Mouse (Mus musculus): Measurements from ENCODE around the gene Ypel2.
A peak's percentile ranks its signal among the peaks of the same experiment; 100 is the strongest.
"Not testable (repeated sequence)": the region's sequence is repeated elsewhere in the genome, so short reads cannot be mapped to it uniquely, and the experiment has no call there.

The Ypel2 gene

DNA sequence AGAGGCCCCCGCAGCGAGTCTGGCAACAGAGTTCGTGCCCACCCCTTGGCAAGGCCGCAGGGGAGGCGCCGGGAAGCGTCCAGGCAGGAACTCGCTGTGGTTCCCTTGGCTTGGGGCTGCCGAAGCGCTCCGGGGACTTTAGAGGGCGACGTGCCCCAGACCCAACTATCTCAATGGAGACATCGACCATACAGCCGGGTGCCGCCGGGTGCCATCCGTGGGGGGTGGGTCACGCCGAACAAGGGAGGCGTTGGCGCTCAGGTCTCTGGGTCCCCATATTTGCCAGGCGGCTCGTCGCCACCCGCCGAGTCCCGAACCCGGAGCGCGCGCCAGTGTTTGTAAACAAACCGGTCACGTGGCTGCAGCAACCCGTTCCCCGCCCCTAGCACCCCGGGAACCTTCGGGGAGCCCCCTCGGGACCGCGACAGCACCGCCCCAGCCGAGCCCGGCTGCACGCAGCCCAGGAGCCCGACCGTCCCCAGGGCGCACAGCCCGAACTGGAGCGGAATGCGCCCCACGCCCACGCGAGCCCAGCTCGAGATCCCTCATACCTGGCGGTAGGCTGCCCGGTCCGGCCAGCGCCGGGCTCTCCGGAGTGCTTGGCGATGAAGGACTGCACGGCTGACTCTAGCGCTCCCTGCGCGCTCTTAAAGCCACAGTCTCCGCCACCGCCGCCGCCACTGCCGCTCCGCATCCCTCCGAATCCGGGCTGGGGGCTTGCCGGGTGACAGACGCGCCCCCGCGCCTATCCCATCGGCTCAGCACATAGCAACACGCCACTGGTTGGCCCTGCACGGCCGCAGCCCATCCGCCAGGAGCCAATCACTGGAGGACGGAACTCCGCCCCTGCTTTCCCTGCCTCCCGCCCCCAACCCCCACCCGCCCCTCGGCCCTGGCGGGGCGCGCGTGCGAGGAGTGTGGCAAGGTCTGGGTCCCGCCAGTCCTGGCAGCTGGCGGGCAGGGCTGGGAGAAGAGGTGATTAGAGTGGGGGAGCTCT is at the start of gene Ypel2:
TSS of gene Ypel2 (minus strand) at position 667 of the 997 bp plus-strand sequence.
- DNase-seq (ENCODE audit: low spot score in 2 of 2) = peak; percentile 95 to 98

- DNase-seq (ENCODE audit: low spot score in 2 of 2) = no peak
These were observed 49.5 kb upstream of the Ypel2 start for GRCm38 (mm10) chr11:87043052-87043451.

- DNase-seq (ENCODE audit: low spot score in 2 of 2) = no peak
These were observed 45.9 kb upstream of the Ypel2 start for GRCm38 (mm10) chr11:87039307-87039963.

DNA sequence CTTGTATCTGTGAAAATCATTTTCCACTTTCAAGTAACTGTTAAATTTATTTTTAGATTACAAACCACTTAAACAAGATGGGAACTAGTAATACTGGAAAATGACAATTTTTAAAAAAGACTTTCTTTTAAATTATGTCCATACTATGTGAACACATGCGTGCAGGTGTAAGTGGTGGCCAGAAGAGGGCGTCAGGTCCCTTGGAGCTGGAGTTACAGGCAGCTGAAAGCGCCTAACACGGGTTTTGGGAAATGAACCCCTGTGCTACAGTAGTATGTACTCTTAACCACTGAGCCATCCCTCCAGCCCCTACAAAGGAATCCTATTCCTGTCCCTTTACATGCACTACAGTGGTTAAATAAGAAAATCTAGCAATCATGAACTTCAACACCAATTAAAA is 42.7 kb upstream of the Ypel2 start:
- peak in 1 of 2 experiments; percentile 16 for DNase-seq (ENCODE audit: low spot score in 2 of 2)

GRCm38 (mm10) chr11:87028212-87028611 is 34.7 kb upstream of the Ypel2 start:
- no peak for DNase-seq (ENCODE audit: low spot score in 2 of 2)

DNA sequence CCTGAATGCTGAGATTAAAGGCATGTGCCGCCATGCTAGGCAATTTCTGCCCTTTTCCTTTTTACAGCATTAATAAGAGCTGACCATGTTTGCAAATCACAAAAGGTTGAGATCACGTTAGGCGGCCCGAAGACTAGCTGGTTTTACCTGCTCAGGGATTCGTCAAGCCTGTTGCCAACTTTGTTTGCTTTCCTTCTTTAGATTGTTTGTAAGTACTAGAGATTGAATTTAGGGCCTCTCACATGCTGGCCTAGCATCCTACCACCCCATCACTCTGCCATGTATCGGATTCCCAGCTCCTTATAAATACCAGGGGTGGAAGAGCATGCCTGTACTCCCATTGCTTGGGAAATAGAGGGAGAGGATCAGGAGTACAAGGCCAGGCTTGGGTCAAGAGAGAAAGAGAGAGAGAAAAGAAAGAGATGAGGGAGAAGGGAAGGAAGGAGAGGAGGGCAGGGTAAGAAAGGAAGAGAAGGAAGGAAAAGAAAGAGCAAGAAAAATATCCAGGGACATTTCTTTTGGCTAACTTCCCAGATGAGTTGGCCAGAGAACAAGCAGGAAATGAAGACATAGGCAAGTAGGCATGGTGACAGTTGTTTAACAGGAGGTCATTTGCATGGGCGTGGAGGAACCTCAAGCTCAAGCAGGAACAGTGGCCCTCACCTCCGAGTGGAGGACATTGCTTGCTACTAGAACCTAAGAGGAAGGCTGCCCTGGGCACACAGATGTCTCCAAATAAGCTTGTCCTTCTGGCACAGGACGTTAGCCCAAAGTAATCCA is 32.8 kb upstream of the Ypel2 start:
- no peak for DNase-seq (ENCODE audit: low spot score in 2 of 2)

DNA sequence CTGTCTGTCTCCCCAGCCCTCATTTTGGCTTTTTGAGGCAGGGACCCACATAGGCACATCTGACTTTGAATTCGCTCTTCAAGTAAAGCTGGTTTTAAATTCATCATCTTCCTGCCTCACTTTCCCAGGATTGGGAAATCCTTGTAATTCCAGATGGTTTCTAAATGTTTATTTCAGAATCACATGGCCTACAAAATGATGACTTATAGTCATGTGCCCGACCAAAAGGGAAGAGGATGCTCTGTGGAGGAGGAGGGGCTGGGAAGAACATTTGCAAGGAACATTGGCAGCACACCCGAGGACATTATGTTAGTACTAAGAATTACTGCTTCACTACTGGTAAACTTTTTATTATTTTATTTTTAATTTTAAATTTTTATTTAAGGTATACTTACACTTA is 31.8 kb upstream of the Ypel2 start:
- no peak for DNase-seq (ENCODE audit: low spot score in 2 of 2)

- DNase-seq (ENCODE audit: low spot score in 2 of 2) = not testable (repeated sequence)
These were observed 29.7 kb upstream of the Ypel2 start for GRCm38 (mm10) chr11:87023240-87023639.

GRCm38 (mm10) chr11:87022765-87023164 is 29.3 kb upstream of the Ypel2 start:
- DNase-seq (ENCODE audit: low spot score in 2 of 2) = no peak

DNA sequence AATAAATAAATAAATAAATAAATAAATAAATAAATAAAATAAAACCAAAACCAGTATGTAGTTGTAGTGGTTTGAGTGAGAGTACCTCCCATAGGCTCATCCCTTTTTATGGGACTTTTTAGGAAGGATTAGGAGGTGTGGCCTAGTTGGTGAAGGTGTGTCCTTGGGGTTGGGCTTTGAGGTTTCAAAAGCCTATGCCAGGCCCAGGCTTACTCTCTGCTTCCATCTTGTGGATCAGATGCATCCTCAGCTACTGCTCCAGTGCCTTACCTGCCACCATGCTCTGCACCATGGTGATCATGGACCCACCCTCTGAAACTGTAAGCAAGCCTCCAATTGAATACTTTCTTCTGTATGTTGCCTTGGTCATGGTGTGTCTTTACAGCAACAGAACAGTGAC is 28.0 kb upstream of the Ypel2 start:
- DNase-seq (ENCODE audit: low spot score in 2 of 2) = no peak

DNA sequence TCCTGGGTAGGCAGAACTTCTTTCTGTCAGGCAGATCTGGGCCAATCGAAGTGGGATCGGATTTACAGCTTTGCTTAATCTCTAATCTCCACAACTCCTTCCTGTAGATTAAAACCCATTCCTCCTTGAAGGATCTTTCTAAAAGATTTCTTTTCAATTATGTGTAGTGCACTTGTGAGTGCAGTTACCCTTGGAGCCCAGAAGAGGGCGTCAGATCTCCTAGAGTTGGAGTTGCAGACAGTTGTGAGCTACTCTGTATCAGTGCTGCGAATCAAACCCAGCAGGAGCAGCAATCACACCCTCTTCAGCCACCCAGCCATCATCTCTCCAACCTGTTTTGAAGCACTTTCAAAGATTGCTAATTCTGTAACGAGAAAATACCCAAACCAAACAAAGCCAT is 26.9 kb upstream of the Ypel2 start:
- DNase-seq (ENCODE audit: low spot score in 2 of 2) = no peak

GRCm38 (mm10) chr11:87019431-87019830 is 25.9 kb upstream of the Ypel2 start:
- no peak for DNase-seq (ENCODE audit: low spot score in 2 of 2)

DNA sequence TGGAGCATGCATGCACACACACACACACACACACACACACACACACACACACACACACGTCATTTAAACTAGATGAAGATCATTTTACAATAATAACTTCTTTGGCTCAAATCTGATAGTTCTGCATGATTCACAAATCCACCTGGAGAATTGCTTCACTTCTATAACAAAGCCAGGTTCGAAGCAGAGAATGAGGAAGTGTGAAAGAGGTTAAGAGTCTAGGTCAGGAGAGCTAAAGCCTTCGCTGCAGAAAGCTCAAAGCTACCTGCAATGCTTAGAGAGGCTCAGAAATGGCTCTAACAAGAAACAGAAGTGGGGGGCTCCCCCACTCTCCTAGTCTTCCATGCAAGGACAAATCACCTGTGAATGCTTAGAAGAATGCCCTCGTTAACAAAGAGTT is 24.6 kb upstream of the Ypel2 start:
- DNase-seq (ENCODE audit: low spot score in 2 of 2) = no peak

GRCm38 (mm10) chr11:87015691-87016090 is 22.2 kb upstream of the Ypel2 start:
- DNase-seq (ENCODE audit: low spot score in 2 of 2) = no peak

DNA sequence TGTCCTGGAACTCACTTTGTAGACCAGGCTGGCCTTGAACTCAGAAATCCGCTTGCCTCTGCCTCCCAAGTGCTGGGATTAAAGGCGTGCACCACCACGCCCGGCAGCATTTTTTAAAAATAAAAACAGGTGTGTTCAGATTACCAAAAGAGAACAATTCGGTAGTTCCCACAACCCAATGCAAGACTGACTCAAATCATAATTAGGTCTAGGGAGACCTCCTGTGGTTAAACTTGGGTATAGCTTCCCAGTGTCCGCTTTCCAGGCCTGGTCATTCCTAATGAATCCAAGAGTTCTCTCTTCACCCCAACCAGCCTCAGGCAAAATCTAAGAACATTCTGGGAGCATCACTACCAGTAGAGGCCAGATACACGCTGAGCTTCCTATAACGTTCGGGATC is 17.0 kb upstream of the Ypel2 start:
- peak in 1 of 2 experiments; percentile 45 for DNase-seq (ENCODE audit: low spot score in 2 of 2)

- no peak for DNase-seq (ENCODE audit: low spot score in 2 of 2)
These were observed 13.9 kb upstream of the Ypel2 start for GRCm38 (mm10) chr11:87007371-87007770.

- DNase-seq (ENCODE audit: low spot score in 2 of 2) = no peak
These were observed 11.7 kb upstream of the Ypel2 start for GRCm38 (mm10) chr11:87004960-87005755.

- DNase-seq (ENCODE audit: low spot score in 2 of 2) = no peak
These were observed 8.7 kb upstream of the Ypel2 start for GRCm38 (mm10) chr11:87002078-87002829.

DNA sequence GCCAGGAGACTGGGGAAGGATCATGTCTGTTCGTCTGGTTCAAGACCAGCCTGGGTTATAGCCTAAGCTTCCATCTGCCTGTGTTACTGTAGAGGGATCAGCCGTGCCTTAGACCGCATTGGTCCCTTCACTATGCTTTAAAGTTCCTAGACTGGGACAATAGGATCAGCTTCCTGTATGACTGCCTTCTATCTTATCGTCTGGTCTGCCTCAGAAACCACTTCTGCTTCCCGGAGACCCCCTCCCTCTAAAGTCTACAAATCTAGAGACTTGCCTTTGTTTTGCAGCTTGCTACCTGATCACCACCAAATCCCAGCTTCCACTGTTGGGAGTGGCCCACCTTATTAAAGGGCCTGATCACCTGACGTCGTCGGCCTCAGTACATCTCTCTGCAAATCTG is 7.7 kb upstream of the Ypel2 start:
- no peak for DNase-seq (ENCODE audit: low spot score in 2 of 2)

DNA sequence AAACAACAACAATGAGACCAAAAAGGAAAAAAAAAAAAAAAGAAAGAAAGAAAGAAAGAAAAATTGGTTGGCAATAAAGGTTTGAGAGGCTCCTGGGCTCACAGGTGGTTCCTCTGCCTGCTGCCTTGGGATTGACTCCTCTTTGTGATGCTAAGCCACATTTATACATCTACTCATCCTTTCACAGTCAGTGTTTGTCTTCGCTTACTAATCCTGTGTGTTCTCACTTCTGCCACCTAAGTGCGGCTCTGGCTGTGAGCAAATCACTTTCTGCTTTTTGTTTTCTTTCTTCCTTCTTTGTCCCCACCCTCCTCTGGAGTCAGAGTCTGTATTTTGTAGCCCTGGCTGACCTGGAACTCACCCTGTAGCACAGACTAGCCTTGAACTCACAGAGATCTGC is 2.8 kb upstream of the Ypel2 start:
- no peak for DNase-seq (ENCODE audit: low spot score in 2 of 2)
